Mouse (Mus musculus) T-cell, adult 2 months (primary cell): ENCODE measurements around the gene Olfr284.

ENCODE experiments used
- DNase-seq: peaks from one replicate; pipeline ENCODE4 v3.0.0; 2022; ENCODE audit warnings: low spot score

Gene Olfr284

GRCm38 (mm10) chr15:98340887-98341286 is at the start of gene Olfr284:
TSS of gene Olfr284 (minus strand) at chr15:98340987.
- DNase-seq, result no peak

- peak; percentile 2 for DNase-seq
These were observed 49.0 kb upstream of the Olfr284 start for GRCm38 (mm10) chr15:98389796-98390195.

- no peak for DNase-seq
These were observed 46.8 kb upstream of the Olfr284 start for GRCm38 (mm10) chr15:98387621-98388020.

GRCm38 (mm10) chr15:98380846-98381245 is 40.1 kb upstream of the Olfr284 start, which contains the start of gene Olfr283:
TSS of gene Olfr283 (minus strand) at chr15:98380946.
- no peak for DNase-seq

GRCm38 (mm10) chr15:98378209-98378608 is 37.4 kb upstream of the Olfr284 start:
- DNase-seq, result no peak

GRCm38 (mm10) chr15:98317177-98317724 is 23.5 kb downstream of the Olfr284 start, which contains the start of gene Olfr285:
TSS of gene Olfr285 (minus strand) at chr15:98317353.
- DNase-seq, result no peak

- no peak for DNase-seq
These were observed 25.1 kb downstream of the Olfr284 start for GRCm38 (mm10) chr15:98315703-98316102.

GRCm38 (mm10) chr15:98295628-98296551 is 44.9 kb downstream of the Olfr284 start, which contains the start of gene Zfp641:
TSS of gene Zfp641 (minus strand) at chr15:98296161.
- DNase-seq, result no peak

- DNase-seq, result no peak
These were observed 47.1 kb downstream of the Olfr284 start for GRCm38 (mm10) chr15:98293651-98294050.
